Mouse (Mus musculus) v-Abl transformed pro-B cells (cell line): ENCODE measurements around the gene Srrm2.
"Not testable (repeated sequence)": the region's sequence is repeated elsewhere in the genome, so short reads cannot be mapped to it uniquely, and the experiment has no call there.

Experiments used
- in situ Hi-C, 2 experiments: fragments of 400-800 bp; cut with MboI; formaldehyde crosslinking; loops; one replicate each; pipeline ENCODE4 v1.15.1; 2025; ENCODE audit not compliant: unreplicated experiment in 2 of 2

Srrm2 gene

DNA sequence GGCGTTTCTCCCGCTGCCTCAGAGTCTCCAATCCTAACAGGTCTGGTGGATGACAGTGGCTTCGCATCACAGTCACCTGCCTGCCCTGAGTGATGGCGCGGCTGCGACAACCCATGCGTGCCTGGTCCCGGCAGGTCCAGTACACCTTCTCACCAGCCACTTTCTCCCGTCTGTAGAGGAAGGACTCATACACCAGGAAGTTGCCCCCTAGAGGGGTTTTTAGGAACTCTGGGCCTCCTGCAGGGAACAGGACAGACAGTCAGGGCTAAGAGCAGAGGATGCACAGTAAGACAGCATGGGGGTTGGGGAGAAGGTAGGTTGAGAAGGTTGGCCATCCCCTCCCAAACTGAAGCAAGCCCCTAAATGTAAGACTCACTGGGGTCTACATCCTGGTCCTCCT is 30.1 kb upstream of the Srrm2 start:
- in situ Hi-C loops, result no loop called here

DNA sequence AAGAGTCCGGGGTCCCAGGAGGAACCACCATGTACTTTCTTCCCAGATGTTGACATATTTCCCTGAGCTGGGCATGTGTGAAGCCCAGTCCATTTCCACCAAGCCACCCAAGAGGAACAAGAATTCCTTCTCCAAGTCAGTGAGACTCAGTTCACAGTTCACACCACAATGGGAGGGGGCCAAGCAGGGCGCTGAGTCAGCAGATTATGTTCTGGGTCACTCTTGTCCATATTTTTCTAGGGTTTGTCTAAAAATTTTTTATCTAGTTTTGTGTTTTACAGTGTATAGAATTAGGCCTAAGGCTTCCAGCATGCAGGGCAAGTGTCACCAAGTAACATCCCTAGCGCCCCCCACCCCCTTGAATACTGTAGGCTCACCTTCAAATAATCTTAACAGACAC is 29.2 kb upstream of the Srrm2 start:
- in situ Hi-C loops, result no loop called here

DNA sequence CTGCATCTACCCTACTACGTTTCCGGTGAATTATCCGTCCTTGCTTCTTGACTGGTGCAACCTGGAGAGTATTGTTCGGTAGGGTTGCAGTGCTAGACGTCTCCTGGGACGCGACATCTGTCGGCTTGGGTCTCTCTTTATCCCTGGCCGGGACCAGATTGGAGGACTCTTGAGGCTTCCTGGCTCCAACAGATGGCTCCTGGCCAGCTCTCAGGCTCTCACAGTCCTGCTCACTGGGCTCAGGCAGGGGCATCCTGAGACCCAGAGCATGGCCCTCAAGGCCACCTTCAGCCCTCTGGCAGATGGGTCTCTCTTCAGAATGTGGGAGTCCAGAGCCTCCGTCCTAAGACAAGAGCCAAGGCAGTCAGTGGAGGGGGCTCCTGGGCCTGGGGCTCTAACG is 27.4 kb upstream of the Srrm2 start:
- in situ Hi-C loops, result no loop called here

DNA sequence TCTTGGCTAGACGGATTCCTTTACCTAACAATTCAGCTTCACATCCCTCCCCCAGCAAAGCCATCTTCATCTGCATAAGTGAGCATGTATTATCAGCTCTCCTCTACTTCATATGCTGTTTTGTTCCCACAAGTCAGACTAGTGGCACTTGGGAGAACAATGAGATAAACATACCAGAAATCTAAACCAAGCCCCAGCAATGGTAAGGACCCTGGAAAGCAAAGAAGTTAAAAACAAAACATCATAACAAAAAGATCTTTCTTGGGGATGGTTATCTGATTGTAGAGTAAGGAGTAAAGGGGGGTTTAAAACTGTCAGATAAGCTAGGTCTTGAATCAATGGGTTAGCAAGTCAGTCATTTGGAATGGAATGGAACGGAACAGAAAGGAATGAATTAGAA is 19.8 kb upstream of the Srrm2 start:
- in situ Hi-C loops, result no loop called here

DNA sequence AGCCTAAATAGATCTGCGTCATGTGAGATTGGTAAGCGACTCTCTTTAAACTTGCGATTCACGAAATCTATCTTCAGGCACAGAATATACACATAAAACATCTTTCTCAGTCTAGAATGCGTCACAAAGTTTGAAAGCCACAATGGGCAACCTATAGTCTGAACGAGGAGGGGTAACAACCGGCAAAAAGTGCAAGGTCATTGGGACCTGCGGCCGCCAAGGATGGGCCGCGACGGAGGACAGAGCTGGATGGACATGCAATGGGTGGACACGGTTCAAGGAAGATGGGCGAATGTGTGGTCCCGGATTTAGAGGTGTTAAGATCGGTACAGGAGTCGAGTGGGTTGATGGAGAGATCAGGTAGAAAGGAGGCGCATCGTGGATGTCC is 19.4 kb upstream of the Srrm2 start:
- in situ Hi-C loops, result no loop called here

DNA sequence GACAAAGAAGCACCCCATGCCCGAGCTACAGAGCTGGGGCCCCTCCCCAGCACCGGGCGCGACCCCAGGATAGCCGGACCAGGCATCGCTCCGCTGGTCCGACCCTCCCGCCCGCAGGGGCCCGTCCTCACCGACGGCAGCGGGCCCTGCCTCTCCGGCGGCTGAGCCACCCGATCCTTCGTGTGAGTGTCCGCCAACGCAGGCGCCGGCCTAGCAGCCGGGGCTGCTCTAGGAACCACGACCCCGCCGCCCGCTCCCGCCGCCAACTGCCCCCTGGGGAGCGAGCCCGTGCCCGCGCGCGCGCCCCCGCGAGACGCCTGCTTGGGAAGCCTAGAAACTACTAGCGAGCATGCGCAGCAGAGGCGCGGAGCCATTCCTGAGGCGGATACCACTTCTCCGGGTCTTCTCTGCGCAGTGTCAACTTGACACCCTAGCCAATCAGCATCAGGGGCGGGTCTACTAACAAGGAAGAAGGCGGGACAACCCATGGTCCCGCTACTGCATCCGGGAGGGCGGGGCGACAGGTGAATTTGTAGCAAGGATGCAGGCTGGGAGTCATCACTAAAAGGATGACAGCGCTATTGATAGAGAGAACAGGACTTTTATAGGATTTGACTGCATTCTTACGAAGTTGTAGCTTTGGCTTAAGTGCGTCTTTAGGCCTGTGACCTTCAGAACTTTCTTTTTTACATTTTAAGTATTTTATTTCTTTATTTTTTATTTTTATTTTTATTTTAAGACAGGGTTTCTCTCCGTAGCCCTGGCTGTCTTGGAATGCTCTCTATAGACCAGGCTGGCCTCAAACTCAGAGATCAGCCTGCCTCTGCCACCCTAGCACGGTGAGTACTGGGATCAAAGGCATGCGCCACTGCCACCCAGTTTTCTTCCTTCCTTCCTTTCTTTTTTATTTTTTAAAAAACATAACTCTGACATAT is 18.8 kb upstream of the Srrm2 start, which contains the start of gene Flywch1:
Gene Flywch1, minus strand, starts transcription at position 319 of the 935 bp plus-strand sequence.
- in situ Hi-C loops, result no loop called here

DNA sequence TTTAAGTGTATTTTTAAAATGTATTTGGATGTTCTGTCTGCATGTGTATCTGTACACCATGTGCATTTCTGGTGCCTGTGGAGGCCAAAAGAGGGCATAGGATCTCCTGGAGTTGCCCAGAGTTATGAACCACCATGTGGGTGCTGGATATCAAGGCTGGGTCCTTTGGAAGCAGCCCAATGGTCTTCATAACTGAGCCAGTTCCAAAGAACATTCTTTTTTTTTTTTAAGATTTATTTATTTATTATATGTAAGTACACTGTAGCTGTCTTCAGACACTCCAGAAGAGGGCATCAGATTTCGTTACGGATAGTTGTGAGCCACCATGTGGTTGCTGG is 18.1 kb upstream of the Srrm2 start:
- in situ Hi-C loops, result not testable (repeated sequence)

DNA sequence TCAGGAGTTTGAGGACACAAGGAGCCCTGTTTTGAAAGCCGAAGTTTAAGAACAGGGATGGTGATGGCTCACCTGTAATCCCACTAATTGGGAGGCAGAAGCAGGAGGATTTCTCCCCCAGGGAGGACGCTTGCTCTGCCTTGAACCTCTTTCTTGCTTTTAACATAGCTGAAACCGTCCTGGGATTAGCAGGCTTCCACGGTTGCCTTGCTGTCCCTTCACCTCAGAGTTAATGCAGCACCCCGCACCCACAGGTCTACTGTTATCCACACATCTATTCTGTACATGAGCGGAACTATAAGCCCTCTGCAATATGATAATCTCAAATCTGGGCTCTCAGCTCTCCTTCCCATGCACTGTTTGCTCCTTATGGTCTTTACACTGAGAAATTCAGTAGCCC is 16.7 kb upstream of the Srrm2 start:
- in situ Hi-C loops, result no loop called here

DNA sequence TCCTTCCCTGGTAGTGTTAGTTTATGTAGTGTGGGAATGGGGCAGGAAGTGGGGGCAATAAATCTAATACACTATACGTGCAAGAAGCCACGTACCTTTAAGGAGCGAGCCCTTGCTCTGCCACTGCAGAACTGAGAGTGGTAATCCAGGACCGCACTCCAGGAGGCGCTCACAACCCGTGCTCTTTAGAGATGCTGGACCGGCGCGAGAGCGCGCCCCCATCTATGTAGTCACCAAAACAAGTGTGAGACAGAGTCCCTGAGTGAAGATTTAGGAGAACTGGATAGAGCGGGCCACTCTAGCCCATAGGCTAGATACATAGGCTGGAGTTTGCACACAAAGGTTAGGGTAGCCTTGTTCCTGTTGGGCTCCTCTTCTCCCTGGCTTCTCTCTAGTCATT is 16.2 kb upstream of the Srrm2 start:
- in situ Hi-C loops, result no loop called here

DNA sequence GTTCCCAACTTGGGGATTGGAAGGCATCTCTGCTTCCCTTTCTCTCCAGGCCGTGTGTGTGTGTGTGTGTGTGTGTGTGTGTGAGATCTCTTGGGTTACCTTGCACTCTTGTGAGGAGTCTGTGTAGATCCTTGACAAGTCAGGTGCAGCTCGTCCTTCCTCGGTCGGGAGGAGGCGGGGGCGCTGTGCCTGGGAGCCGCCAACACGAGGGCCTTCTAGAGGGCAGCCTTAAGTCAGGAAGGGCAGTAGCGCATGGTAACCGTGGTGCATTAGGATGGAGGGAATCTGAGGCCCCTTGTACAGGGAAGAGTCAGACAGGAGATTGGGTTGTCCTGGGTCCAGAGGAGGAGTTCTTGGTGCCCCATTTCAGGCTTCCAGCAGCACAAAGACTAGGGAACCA is 14.1 kb upstream of the Srrm2 start:
- in situ Hi-C loops, result loop anchor here (5.0 kb wide), 3 partner anchors 76 to 186 kb away; no protein-coding TSS in a partner anchor

DNA sequence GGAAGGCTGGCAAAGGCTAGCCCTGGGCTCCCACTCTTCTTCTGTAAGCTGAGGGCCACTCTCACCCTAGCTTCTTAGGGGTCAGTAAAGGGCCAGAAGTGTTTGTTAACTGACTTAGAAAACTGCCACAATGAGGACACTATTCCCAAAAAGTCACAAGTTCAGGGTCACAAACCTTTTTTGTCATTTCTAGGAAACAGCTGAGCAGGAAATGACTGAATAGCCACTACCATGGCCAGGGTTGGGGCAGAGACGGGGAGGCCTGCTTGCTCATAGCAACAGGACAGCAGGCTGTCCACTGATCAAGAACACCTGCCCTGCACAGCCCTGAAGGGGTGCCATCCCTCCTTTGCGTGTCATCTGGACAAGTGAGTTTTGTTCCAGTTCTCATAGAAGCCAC is 13.2 kb upstream of the Srrm2 start:
- in situ Hi-C loops, result loop anchor here (5.0 kb wide), 3 partner anchors 75 to 185 kb away; no protein-coding TSS in a partner anchor

DNA sequence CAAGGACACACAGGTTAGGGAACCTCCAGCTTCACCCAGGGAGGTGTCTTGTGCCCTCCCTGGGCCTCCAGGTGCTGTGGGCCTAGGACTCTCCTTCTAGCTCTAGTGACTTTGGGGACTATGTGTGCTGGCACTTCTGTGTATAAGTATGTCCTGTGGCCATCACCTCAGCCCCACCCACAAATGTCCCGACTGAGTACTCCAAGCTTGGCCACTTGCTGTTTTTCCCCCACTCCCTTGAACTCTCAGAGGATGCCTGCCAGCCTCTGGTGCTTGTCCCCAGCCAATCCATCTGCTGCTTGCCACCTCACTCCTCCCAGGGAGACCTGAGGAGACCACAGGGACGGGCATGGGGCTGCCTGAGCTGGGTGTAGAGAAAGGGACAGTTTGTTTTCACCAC is 11.9 kb upstream of the Srrm2 start:
- in situ Hi-C loops, result loop anchor here (5.0 kb wide), 3 partner anchors 74 to 184 kb away; no protein-coding TSS in a partner anchor

DNA sequence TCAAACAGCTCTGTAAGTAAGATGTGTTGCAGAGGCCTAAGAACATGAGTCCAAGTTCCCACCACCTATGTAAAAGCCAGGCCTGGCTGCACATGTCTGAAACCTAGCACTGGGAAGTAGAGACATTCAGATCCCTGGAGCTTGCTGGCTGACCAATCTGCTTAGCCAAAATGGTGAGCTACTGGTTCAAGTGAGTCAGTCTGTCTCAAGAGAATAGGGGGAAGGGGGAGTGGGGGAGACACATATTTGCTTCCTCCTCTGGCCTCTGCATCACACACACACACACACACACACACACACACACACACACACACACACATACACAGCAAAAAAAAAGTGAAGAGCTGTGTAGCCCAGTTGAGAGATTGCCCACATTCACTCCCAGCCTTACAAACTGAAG is 7.0 kb upstream of the Srrm2 start:
- in situ Hi-C loops, result no loop called here

DNA sequence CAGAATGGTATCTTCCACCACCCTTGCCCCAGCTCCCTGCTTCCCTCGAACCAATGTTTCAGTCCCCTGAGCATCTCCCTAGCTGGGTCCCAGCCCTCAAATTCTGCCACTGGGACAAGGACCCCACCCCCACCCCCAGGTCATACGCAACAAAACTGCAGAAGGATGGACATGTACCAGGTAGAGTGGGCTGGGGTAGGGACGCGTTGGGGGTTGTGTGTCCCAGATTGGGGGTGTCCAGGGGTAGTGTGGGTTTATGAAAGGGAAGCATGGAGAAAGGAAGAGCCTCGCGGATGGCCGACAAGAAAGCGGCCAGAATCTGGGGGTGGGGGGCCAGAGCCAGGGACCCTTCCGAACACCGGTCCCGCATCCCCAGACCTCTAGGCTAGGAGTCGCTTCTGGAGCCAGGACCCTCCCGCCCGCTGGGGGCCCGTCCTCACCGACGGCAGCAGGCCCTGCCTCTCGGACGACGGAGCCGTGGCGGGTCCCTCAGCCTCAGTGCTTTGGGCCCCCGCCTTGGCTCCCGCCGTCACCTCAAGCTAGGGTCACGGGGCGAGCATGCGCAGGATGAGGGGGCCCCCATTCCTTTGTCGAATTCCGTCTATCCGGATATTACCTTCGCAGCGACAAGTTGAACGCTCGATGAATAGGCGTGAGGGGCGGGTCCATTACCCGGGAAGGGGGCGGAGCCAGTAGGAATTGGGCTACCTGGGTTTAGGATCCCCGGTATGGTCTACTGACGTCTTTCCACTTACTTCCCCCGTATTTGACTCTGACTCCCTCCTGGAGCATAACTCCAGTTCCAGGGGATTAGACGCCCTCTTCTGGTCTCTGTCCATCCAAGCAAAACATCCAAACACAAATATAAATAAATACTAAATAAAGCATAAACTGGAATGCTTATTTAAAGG is 4.5 kb upstream of the Srrm2 start, which contains the start of gene Flywch2:
Gene Flywch2, minus strand, starts transcription at position 521 of the 911 bp plus-strand sequence.
- in situ Hi-C loops, result no loop called here

DNA sequence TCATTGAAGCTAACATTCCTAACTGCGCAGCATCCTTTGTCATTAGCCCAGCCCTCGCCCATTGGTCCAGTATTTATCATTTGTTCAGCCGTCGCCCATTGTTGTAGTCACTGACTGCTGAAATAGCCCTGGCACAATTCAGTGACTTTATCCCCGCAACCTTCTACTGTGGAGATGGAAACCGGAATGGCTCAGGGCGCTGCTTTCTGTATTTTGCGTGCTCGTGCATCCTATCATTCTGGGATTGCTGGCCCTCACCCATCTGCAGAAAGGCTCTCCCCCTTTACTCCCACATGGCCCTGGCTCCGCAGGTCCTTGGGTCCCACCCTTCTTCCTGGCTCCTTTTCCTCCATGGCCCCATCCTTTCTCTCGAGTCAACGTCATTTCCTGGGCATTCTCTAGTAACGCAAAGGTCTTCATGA is 3.8 kb upstream of the Srrm2 start:
- in situ Hi-C loops, result no loop called here

DNA sequence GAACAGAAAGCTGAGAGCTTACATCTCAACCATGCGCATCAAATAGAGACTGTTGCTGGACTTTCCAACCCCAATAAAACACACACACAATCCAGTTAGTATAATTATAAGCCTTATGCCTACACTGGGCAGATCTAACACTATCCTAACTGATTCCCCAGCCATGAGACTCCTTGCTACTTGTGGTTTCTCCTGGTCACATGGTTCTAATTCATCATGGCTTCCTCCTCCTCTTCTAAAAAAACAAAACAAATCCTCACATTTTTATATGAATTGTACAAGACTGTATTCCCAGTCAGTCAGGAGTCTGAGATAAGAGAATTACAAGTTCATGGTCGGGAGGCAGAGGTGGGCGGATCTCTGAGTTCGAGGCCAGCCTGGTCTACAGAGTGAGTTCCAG is 1.4 kb upstream of the Srrm2 start:
- in situ Hi-C loops, result no loop called here

DNA sequence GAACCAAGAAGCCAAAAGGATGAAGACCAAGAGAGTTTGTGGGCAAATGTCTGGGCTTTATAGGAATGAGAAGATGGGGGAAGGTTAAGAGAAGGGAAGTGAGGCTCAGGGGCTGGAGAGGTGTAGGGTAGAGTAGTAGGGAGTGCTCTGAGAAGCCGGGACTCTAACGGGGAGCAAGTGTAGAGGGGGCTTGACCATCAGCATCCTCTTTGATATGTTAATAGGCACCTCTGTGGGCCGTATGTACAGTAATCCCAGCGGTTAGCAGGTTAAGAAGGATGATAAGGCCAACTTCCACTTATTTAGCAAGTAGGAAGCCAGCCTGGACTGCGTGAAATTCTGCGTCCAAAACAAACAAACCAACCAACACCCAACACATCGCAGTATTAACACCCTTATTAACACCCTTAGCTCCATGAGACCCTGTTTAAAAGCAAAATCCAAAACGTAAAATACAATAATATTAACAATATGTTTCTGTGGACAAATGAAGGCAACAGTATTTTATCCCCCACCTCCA is 523 bp upstream of the Srrm2 start:
- in situ Hi-C loops, result no loop called here

DNA sequence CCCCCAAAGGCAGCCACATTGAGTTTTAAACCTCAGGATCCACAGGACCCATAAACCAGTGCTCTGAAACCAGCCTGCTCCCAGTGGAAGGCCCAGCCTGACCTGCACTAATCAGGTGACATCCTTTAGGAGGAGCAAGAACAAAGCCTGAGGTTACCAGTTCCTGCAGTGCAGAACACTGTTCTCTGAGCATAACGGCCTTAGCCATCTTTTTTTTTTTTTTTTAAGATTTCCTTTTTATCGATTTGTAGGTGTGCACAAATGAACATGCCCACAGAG is 686 bp downstream of the Srrm2 start:
- in situ Hi-C loops, result no loop called here

DNA sequence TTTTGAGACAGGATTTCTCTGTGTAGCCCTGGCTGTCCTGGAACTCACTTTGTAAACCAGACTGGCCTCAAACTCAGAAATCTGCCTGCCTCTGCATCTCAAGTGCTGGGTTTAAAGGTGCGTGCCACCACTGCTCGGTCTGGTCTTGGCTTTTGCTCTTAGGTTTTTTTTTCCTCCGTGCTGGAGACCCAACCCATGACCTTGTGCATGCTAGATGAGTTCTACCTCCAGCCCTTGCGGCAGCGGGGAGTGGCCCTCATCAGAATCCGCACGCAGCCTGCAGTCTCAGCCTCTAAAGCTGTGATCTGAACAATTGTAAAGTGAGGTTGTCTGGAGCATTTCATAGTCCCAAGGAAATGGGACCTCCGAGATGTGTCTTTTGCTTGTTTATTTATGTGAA is 5.0 kb downstream of the Srrm2 start:
- in situ Hi-C loops, result no loop called here

DNA sequence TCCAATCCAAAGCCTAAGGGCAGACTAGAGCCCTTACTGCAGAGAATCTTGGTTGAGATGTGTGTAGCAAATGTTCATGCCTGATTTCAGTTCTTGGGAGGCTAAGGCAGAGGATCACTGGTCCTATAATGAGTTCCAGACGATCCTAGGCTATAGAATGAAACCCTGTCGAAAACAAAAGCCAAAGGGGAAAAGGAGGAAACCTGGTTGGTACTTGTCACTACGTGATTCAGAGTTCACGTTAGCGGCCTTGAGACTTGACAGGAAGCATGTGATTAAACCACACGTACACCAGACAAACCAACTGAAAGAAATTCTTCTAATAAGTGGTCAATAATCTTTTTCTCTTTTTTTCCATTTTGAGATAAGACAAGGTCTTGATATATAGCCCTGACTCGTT is 7.0 kb downstream of the Srrm2 start:
- in situ Hi-C loops, result no loop called here

DNA sequence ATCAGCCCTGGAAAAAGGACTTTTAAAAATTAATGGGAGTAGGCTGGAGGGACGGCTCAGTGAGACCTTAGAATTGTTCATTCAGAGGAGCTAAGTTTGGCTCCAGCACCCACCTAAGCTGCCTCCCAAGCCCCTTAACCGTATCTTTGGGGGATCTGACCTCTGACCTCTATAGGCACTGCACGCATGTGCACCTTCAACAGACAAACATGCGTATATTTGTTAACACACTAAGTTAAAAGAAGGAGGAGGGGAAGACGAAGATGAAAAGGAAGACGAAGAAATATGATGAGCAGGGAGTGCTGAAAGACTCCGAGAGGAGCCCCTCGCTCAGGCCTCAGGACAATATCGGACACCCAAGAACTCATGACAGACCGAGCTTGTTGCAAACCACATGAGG is 11.3 kb downstream of the Srrm2 start:
- in situ Hi-C loops, result no loop called here
